Mouse (Mus musculus) liver, embryonic 15.5 days (tissue): Measurements from ENCODE around the gene Krtap6-2. TPM values are rescaled to one million over a fixed set of nuclear protein-coding genes. Genes with fewer than 3 reads are reported as not detected.

ENCODE experiments used
- ATAC-seq: fragments of 200-750 bp; cut with Nextera tagmentation; 2 replicates; pipeline ENCODE4 v1.8.0; 2017; ENCODE audit warnings: moderate number of reproducible peaks, mild to moderate bottlenecking, moderate library complexity; ENCODE audit not compliant: insufficient read depth
- H3K27ac ChIP-seq: fragments of 300-500 bp; sonication (generic); replicated peaks from 2 replicates; pipeline ENCODE4 v1.5.1; 2015; ENCODE audit warnings: mild to moderate bottlenecking, inconsistent platforms
- H3K27me3 ChIP-seq: fragments of 300-500 bp; sonication (generic); 2 replicates; pipeline ENCODE4 v1.6.1; 2015; ENCODE audit warnings: mild to moderate bottlenecking, inconsistent platforms
- H3K36me3 ChIP-seq: fragments of 300-500 bp; sonication (generic); replicated peaks from 2 replicates; pipeline ENCODE4 v1.6.1; 2015; ENCODE audit warnings: moderate library complexity, mild to moderate bottlenecking, inconsistent platforms
- H3K4me1 ChIP-seq: fragments of 300-500 bp; sonication (generic); replicated peaks from 2 replicates; pipeline ENCODE4 v1.6.1; 2015; ENCODE audit warnings: inconsistent platforms
- H3K4me2 ChIP-seq: fragments of 300-500 bp; sonication (generic); 2 replicates; pipeline ENCODE4 v1.6.1; 2015; ENCODE audit warnings: moderate library complexity, mild to moderate bottlenecking, inconsistent platforms
- H3K4me3 ChIP-seq: fragments of 300-500 bp; sonication (generic); replicated peaks from 2 replicates; pipeline ENCODE4 v1.5.1; 2015; ENCODE audit warnings: mild to moderate bottlenecking, inconsistent platforms
- H3K9ac ChIP-seq: fragments of 300-500 bp; sonication (generic); 2 replicates; pipeline ENCODE4 v1.6.1; 2015; ENCODE audit warnings: moderate library complexity, mild to moderate bottlenecking, inconsistent platforms
- H3K9me3 ChIP-seq: fragments of 300-500 bp; sonication (generic); replicated peaks from 2 replicates; pipeline ENCODE4 v1.6.1; 2016; ENCODE audit warnings: inconsistent platforms
- WGBS: fragments of 180-500 bp; shearing (Covaris S2); methylation state at CpG from one replicate; pipeline ENCODE4 v1.1.7; 2015; ENCODE audit warnings: mixed read lengths; ENCODE audit not compliant: insufficient replicate concordance; 5-methylcytosine and 5-hydroxymethylcytosine counted together
- polyA plus RNA-seq: library from polyadenylated mRNA; unstranded; fragments of >200 nt; fragmentation: Nextera tagmentation; extraction: Ambion mirVana; gene quantifications from 2 replicates; pipeline ENCODE4 v1.2.1, GENCODE M21; 2015

Gene Krtap6-2
- polyA plus RNA-seq: not detected in 2 replicates

- WGBS: 64% methylated on average over 3 of the region's 3 CpGs
- H3K36me3 ChIP-seq: no peaks in the 10 kb centered on the region
- no peaks in the 10 kb centered on the region for H3K4me1 ChIP-seq
- no peaks in the 10 kb centered on the region for H3K27me3 ChIP-seq
- no peaks in the 10 kb centered on the region for H3K9me3 ChIP-seq
- ATAC-seq: no peak
- H3K9ac ChIP-seq: no peak within 1 kb of the TSS
- no peak within 1 kb of the TSS for H3K27ac ChIP-seq
- no peak within 1 kb of the TSS for H3K4me2 ChIP-seq
- H3K4me3 ChIP-seq: no peak within 1 kb of the TSS
These were observed at the start of gene Krtap6-2 for GRCm38 (mm10) chr16:89420011-89420410. Krtap6-2 (minus strand) TSS chr16:89420111.

GRCm38 (mm10) chr16:89461189-89461588, 41.3 kb upstream of the Krtap6-2 start:
- 64% methylated on average over 5 of the region's 5 CpGs for WGBS
- Histone ChIP-seq H3K4me1 (no peaks in the 10 kb centered on the region), H3K9me3 (0 out of 2 replicates have a peak, but pooled peaks cover 3% of the 10 kb centered on the region)

GRCm38 (mm10) chr16:89429586-89429985, 9.7 kb upstream of the Krtap6-2 start:
- Histone ChIP-seq H3K9ac (no peak overlapping the region), H3K4me2 (no peak overlapping the region), H3K4me3 (no peak overlapping the region), H3K9me3 (no peaks in the 10 kb centered on the region), H3K27ac (no peak overlapping the region), H3K36me3 (no peaks in the 10 kb centered on the region), H3K4me1 (no peaks in the 10 kb centered on the region), H3K27me3 (no peaks in the 10 kb centered on the region)
- WGBS: 61% methylated on average over 2 of the region's 2 CpGs
- ATAC-seq: no peak

More at GRCm38 (mm10) chr16:89461189-89461588, 41.3 kb upstream of the Krtap6-2 start:
- ATAC-seq: no peak
- H3K36me3 ChIP-seq: no peaks in the 10 kb centered on the region
- no peaks in the 10 kb centered on the region for H3K27me3 ChIP-seq
- no peak overlapping the region for H3K27ac ChIP-seq
- H3K9ac ChIP-seq: no peak overlapping the region
- H3K4me3 ChIP-seq: no peak overlapping the region
- H3K4me2 ChIP-seq: no peak overlapping the region

GRCm38 (mm10) chr16:89425310-89425709, 5.4 kb upstream of the Krtap6-2 start:
- H3K9me3 ChIP-seq: no peaks in the 10 kb centered on the region
- H3K36me3 ChIP-seq: no peaks in the 10 kb centered on the region
- no peak overlapping the region for H3K4me2 ChIP-seq
- ATAC-seq: no peak
- no peak overlapping the region for H3K4me3 ChIP-seq
- H3K27me3 ChIP-seq: no peaks in the 10 kb centered on the region
- no peak overlapping the region for H3K27ac ChIP-seq
- H3K9ac ChIP-seq: no peak overlapping the region
- no peaks in the 10 kb centered on the region for H3K4me1 ChIP-seq
- WGBS: 74% methylated on average over 5 of the region's 5 CpGs

GRCm38 (mm10) chr16:89416311-89416710, 3.6 kb downstream of the Krtap6-2 start:
- Histone ChIP-seq H3K36me3 (no peaks in the 10 kb centered on the region), H3K4me2 (no peak overlapping the region), H3K27ac (no peak overlapping the region), H3K4me1 (no peaks in the 10 kb centered on the region), H3K9me3 (no peaks in the 10 kb centered on the region), H3K4me3 (no peak overlapping the region), H3K9ac (no peak overlapping the region), H3K27me3 (no peaks in the 10 kb centered on the region)
- ATAC-seq: no peak
- WGBS: 60% methylated on average over 3 of the region's 3 CpGs

- Histone ChIP-seq H3K27ac (no peak overlapping the region), H3K27me3 (no peaks in the 10 kb centered on the region), H3K36me3 (no peaks in the 10 kb centered on the region), H3K4me2 (no peak overlapping the region), H3K9me3 (no peaks in the 10 kb centered on the region), H3K4me3 (no peak overlapping the region), H3K9ac (no peak overlapping the region), H3K4me1 (no peaks in the 10 kb centered on the region)
- ATAC-seq: no peak
- WGBS: 56% methylated on average over 5 of the region's 5 CpGs
These were observed 9.4 kb downstream of the Krtap6-2 start for GRCm38 (mm10) chr16:89410345-89411068.

- ATAC-seq: no peak
- H3K9me3 ChIP-seq: no peaks in the 10 kb centered on the region
- 35% methylated on average over 2 of the region's 2 CpGs for WGBS
- no peak within 1 kb of the TSS for H3K27ac ChIP-seq
- no peaks in the 10 kb centered on the region for H3K36me3 ChIP-seq
- H3K4me2 ChIP-seq: no peak within 1 kb of the TSS
- H3K27me3 ChIP-seq: no peaks in the 10 kb centered on the region
- H3K4me3 ChIP-seq: no peak within 1 kb of the TSS
- no peak within 1 kb of the TSS for H3K9ac ChIP-seq
- no peaks in the 10 kb centered on the region for H3K4me1 ChIP-seq
These were observed 16.1 kb downstream of the Krtap6-2 start, which contains the start of gene Krtap21-1 for GRCm38 (mm10) chr16:89403768-89404167. Krtap21-1 (minus strand) TSS chr16:89403868.

- 65% methylated on average over 2 of the region's 2 CpGs for WGBS
- Histone ChIP-seq H3K4me1 (no peaks in the 10 kb centered on the region), H3K4me2 (no peak overlapping the region), H3K27ac (no peak overlapping the region), H3K4me3 (no peak overlapping the region), H3K9me3 (no peaks in the 10 kb centered on the region), H3K9ac (no peak overlapping the region), H3K27me3 (no peaks in the 10 kb centered on the region), H3K36me3 (no peaks in the 10 kb centered on the region)
- no peak for ATAC-seq
These were observed 47.0 kb downstream of the Krtap6-2 start for GRCm38 (mm10) chr16:89372734-89373461.

Other genes starting within 250 kb of the Krtap6-2 start
- not detected in 2 replicates for gene 1110057P08Rik, start 245.4 kb downstream of the Krtap6-2 start, polyA plus RNA-seq
- gene Krtap20-2, start 214.2 kb downstream of the Krtap6-2 start, polyA plus RNA-seq: not detected in 2 replicates
- not detected in 2 replicates for gene Krtap21-1, start 16.2 kb downstream of the Krtap6-2 start, polyA plus RNA-seq
- not detected in 2 replicates for gene Krtap8-1, start 67.8 kb upstream of the Krtap6-2 start, polyA plus RNA-seq
- not detected in 2 replicates for gene Krtap7-1, start 88.2 kb upstream of the Krtap6-2 start, polyA plus RNA-seq
- not detected in 2 replicates for gene Krtap11-1, start 151.1 kb upstream of the Krtap6-2 start, polyA plus RNA-seq